Mouse (Mus musculus): ENCODE data around the gene Slc25a39.

Gene Slc25a39

GRCm38 (mm10) chr11:102407834-102408215, at the start of gene Slc25a39:
TSS of gene Slc25a39 (minus strand) at chr11:102407946.
- no peak for DNase-seq

GRCm38 (mm10) chr11:102455740-102456396, 48.1 kb upstream of the Slc25a39 start:
- peak; percentile 89 for DNase-seq

GRCm38 (mm10) chr11:102453131-102453530, 45.4 kb upstream of the Slc25a39 start:
- DNase-seq, result no peak

GRCm38 (mm10) chr11:102449043-102450008, 41.6 kb upstream of the Slc25a39 start:
- DNase-seq, result peak; percentile 75

GRCm38 (mm10) chr11:102448327-102448726, 40.6 kb upstream of the Slc25a39 start:
- no peak for DNase-seq

GRCm38 (mm10) chr11:102447497-102447896, 39.8 kb upstream of the Slc25a39 start, which contains the start of gene Fam171a2:
TSS of gene Fam171a2 (minus strand) at chr11:102447682.
- DNase-seq, result no peak

- no peak for DNase-seq
Observed at GRCm38 (mm10) chr11:102446581-102447461, 39.1 kb upstream of the Slc25a39 start.

GRCm38 (mm10) chr11:102445891-102446361, 38.2 kb upstream of the Slc25a39 start:
- no peak for DNase-seq

GRCm38 (mm10) chr11:102445264-102445890, 37.6 kb upstream of the Slc25a39 start:
- DNase-seq, result no peak

GRCm38 (mm10) chr11:102444781-102445180, 37.0 kb upstream of the Slc25a39 start:
- DNase-seq, result no peak

- no peak for DNase-seq
Observed at GRCm38 (mm10) chr11:102444321-102444720, 36.6 kb upstream of the Slc25a39 start.

GRCm38 (mm10) chr11:102443740-102444139, 36.0 kb upstream of the Slc25a39 start:
- DNase-seq, result no peak

- no peak for DNase-seq
Observed at GRCm38 (mm10) chr11:102442089-102442488, 34.3 kb upstream of the Slc25a39 start.

- DNase-seq, result no peak
Observed at GRCm38 (mm10) chr11:102441434-102441833, 33.7 kb upstream of the Slc25a39 start.

GRCm38 (mm10) chr11:102440255-102440654, 32.5 kb upstream of the Slc25a39 start:
- no peak for DNase-seq

GRCm38 (mm10) chr11:102439093-102440082, 31.6 kb upstream of the Slc25a39 start:
- DNase-seq, result no peak

GRCm38 (mm10) chr11:102438212-102439092, 30.7 kb upstream of the Slc25a39 start:
- DNase-seq, result peak; percentile 73

- peak; percentile 58 for DNase-seq
Observed at GRCm38 (mm10) chr11:102437120-102438061, 29.6 kb upstream of the Slc25a39 start.

- DNase-seq, result no peak
Observed at GRCm38 (mm10) chr11:102436471-102436790, 28.7 kb upstream of the Slc25a39 start.
